22 mouse cellular contexts compared by ENCODE assay signal in genomic region chr6:33489788-33490187, GRCm38 (mm10).
"Had no signal": no experiment of that assay in that cellular context is flagged by ENCODE, and none has a peak within 500 bp of the region (broad histone marks: within the 10 kb centered on the region; RNA-seq: fewer than 3 reads in every experiment).

No protein-coding gene starts in this region.

- H3K9me3 ChIP-seq: liver, embryonic 13.5 days; liver, embryonic 15.5 days; lung, embryonic 15.5 days; megakaryocyte, embryonic 14.5 days; midbrain, embryonic 12.5 days; neural tube, embryonic 13.5 days; neural tube, embryonic 15.5 days had no signal

- DNase-seq: liver, embryonic 13.5 days; liver, postnatal 0 days; lung, adult 2 months; lung, postnatal 14 days; lung, postnatal 36 days; midbrain, embryonic 14.5 days; retina, postnatal 1 day; right cerebral cortex, adult 18-20 months; right cerebral cortex, postnatal 25 days; right cerebral cortex, postnatal 4 days; spleen, adult 18-20 months; thymus, adult 2 months; thymus, postnatal 25 days; thymus, postnatal 4 days had no signal

- H3K36me3 ChIP-seq: liver, embryonic 13.5 days; liver, embryonic 15.5 days; lung, embryonic 15.5 days; midbrain, embryonic 12.5 days; neural tube, embryonic 13.5 days; neural tube, embryonic 15.5 days had no signal

- H3K4me2 ChIP-seq: liver, embryonic 13.5 days; liver, embryonic 15.5 days; lung, embryonic 15.5 days; midbrain, embryonic 12.5 days; neural tube, embryonic 13.5 days; neural tube, embryonic 15.5 days had no signal

- ATAC-seq: liver, postnatal 0 days; lung, postnatal 0 days had no signal

- H3K27me3 ChIP-seq: liver, embryonic 13.5 days; liver, embryonic 15.5 days; lung, embryonic 15.5 days; megakaryocyte, embryonic 14.5 days; midbrain, embryonic 12.5 days; neural tube, embryonic 13.5 days; neural tube, embryonic 15.5 days had no signal

- H3K4me1 ChIP-seq: liver, embryonic 13.5 days; liver, embryonic 15.5 days; lung, embryonic 15.5 days; megakaryocyte, embryonic 14.5 days; midbrain, embryonic 12.5 days; neural tube, embryonic 13.5 days; neural tube, embryonic 15.5 days had no signal

- H3K27ac ChIP-seq: liver, embryonic 13.5 days; liver, embryonic 15.5 days; lung, embryonic 15.5 days; macrophage; midbrain, embryonic 12.5 days; neural tube, embryonic 13.5 days; neural tube, embryonic 15.5 days had no signal

- H3K4me3 ChIP-seq: liver, embryonic 13.5 days; liver, embryonic 15.5 days; lung, embryonic 15.5 days; megakaryocyte, embryonic 14.5 days; midbrain, embryonic 12.5 days; neural tube, embryonic 13.5 days; neural tube, embryonic 15.5 days had no signal

- H3K9ac ChIP-seq: liver, embryonic 13.5 days; liver, embryonic 15.5 days; liver, postnatal 0 days; lung, embryonic 15.5 days; midbrain, embryonic 12.5 days; neural tube, embryonic 13.5 days; neural tube, embryonic 15.5 days had no signal
